In genomic region chr13:102148039-102148438, GRCm38 (mm10) we compare ENCODE assay signal across 17 mouse cellular contexts.
"Had no signal": no experiment of that assay in that cellular context is flagged by ENCODE, and none has a peak within 500 bp of the region (broad histone marks: within the 10 kb centered on the region; RNA-seq: fewer than 3 reads in every experiment).

No protein-coding gene starts in this region.

- DNase-seq: kidney, adult 11 months; kidney, adult 8-10 months; kidney, postnatal 10 days; kidney, postnatal 36 days; layer of hippocampus, postnatal 36 days; liver, embryonic 13.5 days; lung, adult 2 months; lung, postnatal 14 days; midbrain, embryonic 14.5 days; spleen, adult 18-20 months; thymus, adult 18-20 months; thymus, postnatal 36 days had no signal

- H3K4me3 ChIP-seq: kidney, embryonic 15.5 days; left cerebral cortex, adult 2 months; liver, embryonic 13.5 days; stomach, embryonic 15.5 days had no signal

- H3K27me3 ChIP-seq: kidney, embryonic 15.5 days; liver, embryonic 13.5 days; stomach, embryonic 15.5 days had no signal

- H3K27ac ChIP-seq: kidney, embryonic 15.5 days; left cerebral cortex, adult 2 months; liver, embryonic 13.5 days; macrophage; stomach, embryonic 15.5 days had no signal

- H3K4me2 ChIP-seq: kidney, embryonic 15.5 days; liver, embryonic 13.5 days; midbrain, embryonic 11.5 days; stomach, embryonic 15.5 days had no signal

- H3K9ac ChIP-seq: kidney, embryonic 15.5 days; liver, embryonic 13.5 days; stomach, embryonic 15.5 days had no signal

- H3K4me1 ChIP-seq: kidney, embryonic 15.5 days; liver, embryonic 13.5 days; stomach, embryonic 15.5 days had no signal

- H3K9me3 ChIP-seq: kidney, embryonic 15.5 days; liver, embryonic 13.5 days; stomach, embryonic 15.5 days had no signal

- H3K36me3 ChIP-seq: kidney, embryonic 15.5 days; liver, embryonic 13.5 days; stomach, embryonic 15.5 days had no signal
